Mouse (Mus musculus) heart, adult 2 months (tissue): ENCODE measurements around the gene Slc4a5. TPM values are rescaled to one million over a fixed set of nuclear protein-coding genes. Genes with fewer than 3 reads are reported as not detected.

Experiments used
- DNase-seq, 2 experiments: peaks; one replicate each; pipeline ENCODE4 v3.0.0; 2021
- H3K27ac ChIP-seq: fragments of 200-600 bp; 2 replicates; pipeline ENCODE4 v1.8.1; 2022
- H3K27me3 ChIP-seq: fragments of 200-500 bp; 2 replicates; pipeline ENCODE4 v1.6.1; 2012; ENCODE audit warnings: mild to moderate bottlenecking, low read length, inconsistent platforms, mixed read lengths; ENCODE audit not compliant: control insufficient read depth, insufficient read depth
- H3K36me3 ChIP-seq: fragments of 200-500 bp; 2 replicates; pipeline ENCODE4 v1.6.1; 2012; ENCODE audit warnings: low read length, inconsistent platforms; ENCODE audit not compliant: control insufficient read depth, insufficient read depth
- H3K4me1 ChIP-seq: fragments of 200-500 bp; 2 replicates; pipeline ENCODE4 v1.6.1; 2011; ENCODE audit warnings: low read length; ENCODE audit not compliant: control insufficient read depth, insufficient read depth
- H3K4me3 ChIP-seq: fragments of 200-600 bp; 2 replicates; pipeline ENCODE4 v1.8.1; 2022
- H3K79me2 ChIP-seq: fragments of 200-500 bp; replicated peaks from 2 replicates; pipeline ENCODE4 v1.6.1; 2012; ENCODE audit warnings: mild to moderate bottlenecking, inconsistent platforms, low read length, moderate library complexity, mixed read lengths; ENCODE audit not compliant: control insufficient read depth, insufficient read depth
- H3K9ac ChIP-seq: fragments of 200-500 bp; 2 replicates; pipeline ENCODE4 v1.6.1; 2012; ENCODE audit warnings: low read depth, mild to moderate bottlenecking, control low read depth, inconsistent platforms, low read length, mixed read lengths
- CTCF ChIP-seq: fragments of 200-600 bp; IDR thresholded peaks from 2 replicates; pipeline ENCODE4 v1.8.1; 2022; ENCODE audit warnings: antibody characterized with exemption, mild to moderate bottlenecking, moderate library complexity
- EP300 ChIP-seq: fragments of 200-500 bp; IDR thresholded peaks from 2 replicates; pipeline ENCODE4 v1.6.1; 2011; ENCODE audit warnings: low read depth, low read length, control low read depth; ENCODE audit not compliant: insufficient read depth
- POLR2A ChIP-seq: fragments of 200-500 bp; IDR thresholded peaks from 2 replicates; pipeline ENCODE4 v1.6.1; 2011; ENCODE audit warnings: mild to moderate bottlenecking, low read depth, low read length, control low read depth; ENCODE audit not compliant: insufficient read depth
- WGBS: fragments of 180-500 bp; shearing (Covaris S2); methylation state at CpG from one replicate; pipeline ENCODE4 v1.1.7; 2018; 5-methylcytosine and 5-hydroxymethylcytosine counted together
- intact Hi-C: fragments of 180-260 bp; cut with DNase I; formaldehyde crosslinking; loops from one replicate; pipeline ENCODE4 v1.15.1; 2025
- polyA plus RNA-seq: library from polyadenylated mRNA; depleted of rRNA; stranded (reverse); fragments of >200 nt; gene quantifications from 2 replicates; pipeline ENCODE4 v1.2.3, GENCODE M21; 2012
- total RNA-seq, 2 experiments: library from RNA; stranded (reverse); gene quantifications; 2 replicates each; pipeline ENCODE4 v1.2.3; 2021

Slc4a5 gene
- total and polyA plus RNA-seq, 3 experiments = 0.61 TPM; not detected in 2

GRCm38 (mm10) chr6:83323652-83324419 lies 104.2 kb downstream of the Slc4a5 start:
- H3K4me3 ChIP-seq = no peak overlapping the region
- H3K79me2 ChIP-seq = peaks cover 3% of the 10 kb centered on the region; the same call in 1 of the 2 replicates
- WGBS = 76% methylated on average over 8 of the region's 8 CpGs
- no peak for TF ChIP-seq EP300
- TF ChIP-seq POLR2A = no peak
- TF ChIP-seq CTCF = no peak
- H3K36me3 ChIP-seq = peaks cover 10% of the 10 kb centered on the region
- no peak overlapping the region for H3K9ac ChIP-seq
- intact Hi-C loops = no loop called here
- H3K4me1 ChIP-seq = peaks cover 2% of the 10 kb centered on the region
- no peak overlapping the region for H3K27ac ChIP-seq
- H3K27me3 ChIP-seq = no peaks in the 10 kb centered on the region
- no peak for DNase-seq

DNA sequence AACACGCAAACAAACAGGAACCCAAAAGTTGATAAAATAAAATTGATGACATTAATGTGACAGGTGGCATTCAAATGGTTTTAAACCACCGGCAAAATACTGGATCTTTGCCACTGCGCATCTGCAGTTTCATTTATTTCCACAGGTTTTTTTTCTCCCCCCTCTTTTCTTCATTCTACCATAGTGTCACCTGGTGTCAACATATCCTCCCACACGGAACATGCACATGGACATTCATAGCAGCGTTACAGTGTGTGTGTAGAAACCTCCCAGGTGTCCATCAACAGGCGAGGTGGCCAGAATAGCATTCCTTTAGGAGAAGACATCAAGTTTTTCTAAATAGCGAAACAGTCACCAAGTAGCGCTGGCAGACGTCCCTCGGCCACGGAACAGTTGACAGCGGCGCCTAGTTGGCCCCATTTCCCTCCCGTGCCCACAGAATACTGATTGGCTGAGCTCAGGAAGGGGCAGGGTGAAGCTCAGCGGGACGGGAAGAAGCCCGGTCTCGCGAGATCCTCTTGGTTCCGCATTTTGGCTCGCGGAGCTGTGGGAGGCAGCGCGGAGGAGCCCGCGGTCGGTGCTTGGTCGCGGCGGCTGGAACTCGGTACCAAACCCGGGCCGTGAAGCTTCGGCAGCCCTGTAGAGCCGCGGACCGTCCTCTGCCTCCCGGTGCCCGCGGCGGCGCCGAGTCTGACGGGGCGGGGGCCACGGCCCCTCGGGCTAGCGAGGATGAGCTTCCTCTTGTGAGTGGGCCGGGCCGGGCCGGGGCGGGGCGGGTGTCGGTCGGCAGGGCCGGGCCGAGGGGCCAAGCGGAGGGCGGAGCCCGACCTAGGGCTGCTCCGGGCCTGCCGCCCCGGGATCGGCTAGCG lies 106.1 kb downstream of the Slc4a5 start, which contains the start of the genes Mthfd2 and Mob1a:
Gene Mthfd2 (minus strand): TSS at position 384 of the 869 bp plus-strand sequence.
Gene Mob1a (plus strand): TSS at position 492 of the 869 bp plus-strand sequence.
- H3K27me3 ChIP-seq = no peaks in the 10 kb centered on the region
- peaks cover 11% of the 10 kb centered on the region for H3K36me3 ChIP-seq
- H3K9ac ChIP-seq = peak within 1 kb of the TSS; percentile 94
- peaks cover 2% of the 10 kb centered on the region for H3K4me1 ChIP-seq
- peak within 1 kb of the TSS; percentile 74 for H3K4me3 ChIP-seq
- peak; percentile 95 to 98 for DNase-seq
- H3K27ac ChIP-seq = peak within 1 kb of the TSS; percentile 93
- intact Hi-C loops = loop anchor here (1.0 to 5.0 kb wide), 2 partner anchors 24 to 203 kb away; partner anchors contain the start of genes Bola3 and Wbp1
- TF ChIP-seq POLR2A (peak; percentile 89), CTCF (no peak), EP300 (0 out of 2 replicates have a peak, but pooled peaks have one; percentile 64)
- H3K79me2 ChIP-seq = peaks cover 5% of the 10 kb centered on the region; the same call in 1 of the 2 replicates
- 1% methylated on average over 64 of the region's 65 CpGs for WGBS

DNA sequence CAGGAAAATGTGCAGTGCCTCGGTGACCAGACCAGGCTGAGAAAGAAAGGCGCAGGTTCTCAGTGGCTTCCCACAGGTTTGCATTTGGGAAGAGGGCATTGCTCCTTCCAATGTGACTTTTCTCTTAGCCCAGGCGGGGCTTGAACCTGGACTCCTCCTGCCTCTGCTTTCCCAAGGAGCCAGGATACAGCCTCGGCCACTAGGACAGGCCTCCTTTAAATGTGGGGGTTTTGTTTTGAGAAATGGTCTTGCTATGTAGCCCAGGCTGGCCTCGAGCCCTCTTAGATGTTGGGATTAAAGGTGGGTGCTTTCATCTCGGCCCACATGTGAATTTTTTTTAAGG lies 106.7 kb downstream of the Slc4a5 start:
- peak overlapping the region; percentile 93 for H3K27ac ChIP-seq
- no peaks in the 10 kb centered on the region for H3K27me3 ChIP-seq
- peak overlapping the region; percentile 94 for H3K9ac ChIP-seq
- H3K36me3 ChIP-seq = peaks cover 11% of the 10 kb centered on the region
- H3K4me3 ChIP-seq = peak overlapping the region; percentile 74
- TF ChIP-seq CTCF = no peak
- TF ChIP-seq EP300 = no peak
- no peak for TF ChIP-seq POLR2A
- H3K79me2 ChIP-seq = peaks cover 5% of the 10 kb centered on the region
- WGBS = 1% methylated on average over 6 of the region's 6 CpGs
- DNase-seq = no peak
- H3K4me1 ChIP-seq = peaks cover 2% of the 10 kb centered on the region
- intact Hi-C loops = loop anchor here (1.0 to 5.0 kb wide), 2 partner anchors 23 to 204 kb away; partner anchors contain the start of genes Bola3 and Wbp1

GRCm38 (mm10) chr6:83326761-83327160 lies 107.1 kb downstream of the Slc4a5 start:
- Histone ChIP-seq H3K9ac (no peak overlapping the region; the same call in 1 of the 2 replicates), H3K4me3 (peak overlapping the region; percentile 74), H3K27ac (peak overlapping the region; percentile 93), H3K79me2 (peaks cover 5% of the 10 kb centered on the region), H3K27me3 (no peaks in the 10 kb centered on the region), H3K4me1 (peaks cover 2% of the 10 kb centered on the region), H3K36me3 (peaks cover 11% of the 10 kb centered on the region)
- intact Hi-C loops = loop anchor here (1.0 to 5.0 kb wide), 2 partner anchors 23 to 204 kb away; partner anchors contain the start of genes Bola3 and Wbp1
- WGBS = 36% methylated on average over 6 of the region's 6 CpGs
- no peak for DNase-seq
- TF ChIP-seq CTCF (no peak), POLR2A (no peak), EP300 (no peak)

DNA sequence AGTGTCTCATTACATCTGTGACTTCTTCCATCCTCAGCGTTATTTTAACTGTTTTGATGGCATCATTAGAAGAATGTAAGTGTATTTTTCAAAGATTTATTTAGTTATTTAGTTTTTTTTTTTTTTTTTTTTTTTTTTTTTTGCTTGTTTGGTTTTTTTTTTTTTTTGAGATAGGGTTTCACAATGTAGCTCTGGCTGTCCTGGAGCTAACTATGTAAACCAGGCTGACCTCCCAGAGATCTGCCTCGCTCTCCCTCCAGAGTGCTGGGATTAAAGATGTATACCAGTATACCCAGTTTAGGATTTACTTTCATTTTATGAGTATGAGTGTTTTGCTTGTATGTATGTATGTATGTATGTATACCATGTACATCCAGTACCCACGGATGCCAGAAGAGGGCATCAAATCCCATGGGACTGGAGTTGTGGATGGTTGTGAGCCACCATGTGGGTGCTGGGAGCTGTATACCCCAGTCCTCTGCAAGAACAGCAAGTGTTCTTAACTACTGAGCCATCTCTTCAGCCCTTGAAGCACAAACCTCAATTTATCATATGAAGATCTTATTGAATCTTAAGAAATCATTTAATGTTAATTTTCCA lies 108.1 kb downstream of the Slc4a5 start:
- peaks cover 5% of the 10 kb centered on the region for H3K79me2 ChIP-seq
- no peak for DNase-seq
- intact Hi-C loops = loop anchor here (5.0 kb wide), 1 partner anchor 205 kb away; the partner anchor contains the start of gene Wbp1
- H3K36me3 ChIP-seq = peaks cover 11% of the 10 kb centered on the region
- no peak overlapping the region for H3K4me3 ChIP-seq
- H3K27ac ChIP-seq = no peak overlapping the region
- TF ChIP-seq POLR2A (no peak), CTCF (no peak), EP300 (no peak)
- no peaks in the 10 kb centered on the region for H3K27me3 ChIP-seq
- H3K9ac ChIP-seq = no peak overlapping the region
- H3K4me1 ChIP-seq = peaks cover 2% of the 10 kb centered on the region
- 81% methylated on average over 3 of the region's 3 CpGs for WGBS
